Mouse (Mus musculus) myocyte (in vitro differentiated cells): Measurements from ENCODE around the gene Mrrf.

Experiments
- CEBPB ChIP-seq: IDR thresholded peaks from 2 replicates; pipeline ENCODE4 v1.6.1; 2011; ENCODE audit warnings: mild to moderate bottlenecking, moderate library complexity; ENCODE audit not compliant: poor library complexity, insufficient read depth, severe bottlenecking
- POLR2A ChIP-seq: IDR thresholded peaks from one replicate; pipeline ENCODE4 v1.6.1; 2011; ENCODE audit warnings: low read depth, mild to moderate bottlenecking, control low read depth, moderate library complexity; ENCODE audit not compliant: insufficient read length

- TF ChIP-seq POLR2A, result no peak
- no peak for TF ChIP-seq CEBPB
These were observed 33.1 kb upstream of the Mrrf start for GRCm38 (mm10) chr2:36103069-36103554.
